Mouse (Mus musculus) lung, postnatal 0 days (tissue): ENCODE data around the gene Gpr25. TPM values are rescaled to one million over a fixed set of nuclear protein-coding genes. Genes with fewer than 3 reads are reported as not detected.

Source experiments
- ATAC-seq: fragments of 200-750 bp; cut with Nextera tagmentation; 2 replicates; pipeline ENCODE4 v1.8.0; 2017; ENCODE audit warnings: moderate library complexity
- DNase-seq: peaks from one replicate; pipeline ENCODE4 v3.0.0-alpha.2; 2016; ENCODE audit warnings: low spot score
- H3K27ac ChIP-seq: fragments of 300-500 bp; sonication (generic); 2 replicates; pipeline ENCODE4 v1.5.1; 2014; ENCODE audit warnings: antibody characterized with exemption, mild to moderate bottlenecking, low read length, mixed read lengths
- H3K27me3 ChIP-seq: fragments of 300-500 bp; sonication (generic); replicated peaks from 2 replicates; pipeline ENCODE4 v1.6.1; 2014; ENCODE audit warnings: low read length, mixed read lengths; ENCODE audit not compliant: insufficient read depth
- H3K36me3 ChIP-seq: fragments of 300-500 bp; sonication (generic); 2 replicates; pipeline ENCODE4 v1.6.1; 2014; ENCODE audit warnings: low read length, mixed read lengths; ENCODE audit not compliant: insufficient read depth
- H3K4me1 ChIP-seq: fragments of 300-500 bp; sonication (generic); 2 replicates; pipeline ENCODE4 v1.6.1; 2014; ENCODE audit warnings: antibody characterized with exemption, low read depth, low read length, mixed read lengths; ENCODE audit not compliant: insufficient read depth
- H3K4me2 ChIP-seq: fragments of 300-500 bp; sonication (generic); replicated peaks from 2 replicates; pipeline ENCODE4 v1.6.1; 2014; ENCODE audit warnings: low read depth, mild to moderate bottlenecking, low read length, moderate library complexity, mixed read lengths
- H3K4me3 ChIP-seq: fragments of 300-500 bp; sonication (generic); 2 replicates; pipeline ENCODE4 v1.5.1; 2014; ENCODE audit warnings: low read depth, low read length
- H3K9ac ChIP-seq: fragments of 300-500 bp; sonication (generic); replicated peaks from 2 replicates; pipeline ENCODE4 v1.6.1; 2014; ENCODE audit warnings: low read depth, mild to moderate bottlenecking
- H3K9me3 ChIP-seq: fragments of 300-500 bp; sonication (generic); 2 replicates; pipeline ENCODE4 v1.6.1; 2016; ENCODE audit warnings: low read length, mixed read lengths
- CTCF ChIP-seq: IDR thresholded peaks from 2 replicates; pipeline ENCODE4 v1.5.1; 2016; ENCODE audit warnings: antibody characterized with exemption, mild to moderate bottlenecking
- EP300 ChIP-seq: IDR thresholded peaks from 2 replicates; pipeline ENCODE4 v1.6.1; 2016; ENCODE audit warnings: antibody characterized with exemption, mild to moderate bottlenecking, control low read depth
- WGBS: fragments of 180-500 bp; shearing (Covaris S2); extraction: QIAGEN DNeasy Blood & Tissue Kit; methylation state at CpG from one replicate; pipeline ENCODE4 v1.1.7; 2014; 5-methylcytosine and 5-hydroxymethylcytosine counted together
- polyA plus RNA-seq: library from polyadenylated mRNA; unstranded; fragments of >200 nt; fragmentation: Nextera tagmentation; extraction: Ambion mirVana; gene quantifications from 2 replicates; pipeline ENCODE4 v1.2.1, GENCODE M21; 2015

The Gpr25 gene
- polyA plus RNA-seq, 1 experiment from 2014 or later = not detected

GRCm38 (mm10) chr1:136238495-136238894 is 22.2 kb downstream of the Gpr25 start:
- Histone ChIP-seq H3K9ac (no peak overlapping the region), H3K4me3 (no peak overlapping the region), H3K27ac (no peak overlapping the region), H3K4me2 (no peak overlapping the region), H3K27me3 (no peaks in the 10 kb centered on the region), H3K36me3 (no peaks in the 10 kb centered on the region), H3K9me3 (no peaks in the 10 kb centered on the region), H3K4me1 (peaks cover 1% of the 10 kb centered on the region; the same call in 1 of the 2 replicates)
- TF ChIP-seq EP300 (no peak), CTCF (no peak)
- DNase-seq (no peak), ATAC-seq (no peak)
- WGBS = 88% methylated on average over 4 of the region's 4 CpGs

DNA sequence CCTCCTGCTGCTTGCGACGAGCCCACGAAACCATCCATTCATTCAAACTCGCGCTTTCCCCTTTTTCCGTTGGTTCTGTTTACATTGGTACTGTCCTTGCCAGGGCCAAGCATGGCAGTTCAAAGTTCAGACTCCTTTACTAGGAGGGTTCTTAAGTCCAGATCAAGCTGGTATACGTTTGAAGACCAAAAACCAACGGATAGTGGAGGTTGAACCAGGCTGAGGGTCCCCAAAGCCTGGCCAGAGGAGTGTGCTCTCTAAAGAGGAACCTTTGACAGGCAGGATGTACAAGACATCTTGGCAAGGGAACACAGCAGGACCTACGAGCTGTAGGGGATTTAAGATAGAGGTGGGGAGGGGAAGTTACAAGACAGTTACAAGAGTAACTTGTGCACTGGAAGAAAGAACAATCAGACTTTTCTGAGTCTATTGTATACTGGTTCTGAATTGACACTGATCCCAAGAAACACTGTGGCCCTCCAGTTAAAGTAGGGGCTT is 26.0 kb downstream of the Gpr25 start:
- H3K9ac ChIP-seq = 0 out of 2 replicates have a peak overlapping the region, but pooled peaks have one; percentile 2
- no peak for TF ChIP-seq EP300
- TF ChIP-seq CTCF = 0 out of 2 replicates have a peak, but pooled peaks have one; percentile 69
- H3K27ac ChIP-seq = no peak overlapping the region
- WGBS = 4% methylated on average over 9 of the region's 9 CpGs
- H3K9me3 ChIP-seq = no peaks in the 10 kb centered on the region
- 0 out of 2 replicates have a peak, but pooled peaks cover 7% of the 10 kb centered on the region for H3K27me3 ChIP-seq
- H3K36me3 ChIP-seq = no peaks in the 10 kb centered on the region
- H3K4me2 ChIP-seq = peak overlapping the region; percentile 82
- H3K4me1 ChIP-seq = peaks cover 3% of the 10 kb centered on the region; the same call in 1 of the 2 replicates
- no peak for DNase-seq
- peak overlapping the region; percentile 49 for H3K4me3 ChIP-seq
- ATAC-seq = no peak

DNA sequence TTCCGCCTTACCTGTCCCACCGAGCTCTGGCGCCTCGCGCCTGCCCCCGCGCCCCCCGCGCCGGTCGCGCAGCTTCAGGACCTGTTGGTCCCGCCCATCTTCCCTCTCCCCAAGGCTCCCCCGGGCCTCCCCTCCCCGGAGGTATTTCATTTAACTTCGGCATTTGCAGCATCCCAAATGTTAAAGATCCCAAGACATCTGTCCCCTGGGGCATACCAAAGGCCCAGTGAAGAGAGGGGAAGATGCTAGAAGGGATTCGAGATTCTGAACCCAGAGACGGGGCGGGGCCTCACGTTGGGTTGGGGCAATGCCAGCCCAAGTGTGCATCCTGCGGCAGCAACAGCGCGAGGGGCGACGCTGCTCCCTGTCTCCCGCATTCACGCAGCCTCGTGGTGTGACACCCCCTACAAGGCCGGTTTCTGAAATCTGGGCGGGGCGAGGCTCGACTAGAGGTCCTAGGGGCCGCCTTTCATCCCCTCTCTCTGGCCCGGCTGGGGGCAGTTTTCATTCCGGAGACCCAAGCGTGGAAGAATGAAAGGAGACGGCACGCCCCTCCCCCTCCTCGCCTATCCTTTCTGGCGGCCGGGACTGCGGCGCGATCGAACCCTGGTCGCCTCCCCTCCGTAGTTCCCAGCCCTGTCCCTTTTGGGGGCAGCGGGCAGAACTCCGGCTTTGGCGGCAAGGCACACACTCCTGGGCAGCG is 26.6 kb downstream of the Gpr25 start, which contains the start of gene Inava:
Gene Inava, minus strand, starts transcription at position 373 of the 703 bp plus-strand sequence.
- H3K9me3 ChIP-seq = no peaks in the 10 kb centered on the region
- peak within 1 kb of the TSS; percentile 49 for H3K4me3 ChIP-seq
- 1% methylated on average over 47 of the region's 51 CpGs for WGBS
- DNase-seq = peak; percentile 58
- no peaks in the 10 kb centered on the region for H3K36me3 ChIP-seq
- peak within 1 kb of the TSS; percentile 82 for H3K4me2 ChIP-seq
- H3K27me3 ChIP-seq = 0 out of 2 replicates have a peak, but pooled peaks cover 7% of the 10 kb centered on the region
- H3K27ac ChIP-seq = peak within 1 kb of the TSS; percentile 43; the same call in 1 of the 2 replicates
- TF ChIP-seq EP300 (no peak), CTCF (no peak; the same call in none of the 2 replicates)
- H3K9ac ChIP-seq = 0 out of 2 replicates have a peak within 1 kb of the TSS, but pooled peaks have one; percentile 19
- H3K4me1 ChIP-seq = peaks cover 3% of the 10 kb centered on the region; the same call in 1 of the 2 replicates
- peak; percentile 16 for ATAC-seq

GRCm38 (mm10) chr1:136232986-136233790 is 27.5 kb downstream of the Gpr25 start:
- Histone ChIP-seq H3K27me3 (0 out of 2 replicates have a peak, but pooled peaks cover 7% of the 10 kb centered on the region), H3K9ac (0 out of 2 replicates have a peak overlapping the region, but pooled peaks have one; percentile 19), H3K36me3 (no peaks in the 10 kb centered on the region), H3K4me1 (peaks cover 7% of the 10 kb centered on the region; the same call in 1 of the 2 replicates), H3K9me3 (no peaks in the 10 kb centered on the region), H3K4me3 (peak overlapping the region; percentile 49), H3K4me2 (peak overlapping the region; percentile 82), H3K27ac (peak overlapping the region; percentile 43; the same call in 1 of the 2 replicates)
- no peak for TF ChIP-seq EP300
- 6% methylated on average over 23 of the region's 23 CpGs for WGBS
- DNase-seq (no peak), ATAC-seq (no peak)

DNA sequence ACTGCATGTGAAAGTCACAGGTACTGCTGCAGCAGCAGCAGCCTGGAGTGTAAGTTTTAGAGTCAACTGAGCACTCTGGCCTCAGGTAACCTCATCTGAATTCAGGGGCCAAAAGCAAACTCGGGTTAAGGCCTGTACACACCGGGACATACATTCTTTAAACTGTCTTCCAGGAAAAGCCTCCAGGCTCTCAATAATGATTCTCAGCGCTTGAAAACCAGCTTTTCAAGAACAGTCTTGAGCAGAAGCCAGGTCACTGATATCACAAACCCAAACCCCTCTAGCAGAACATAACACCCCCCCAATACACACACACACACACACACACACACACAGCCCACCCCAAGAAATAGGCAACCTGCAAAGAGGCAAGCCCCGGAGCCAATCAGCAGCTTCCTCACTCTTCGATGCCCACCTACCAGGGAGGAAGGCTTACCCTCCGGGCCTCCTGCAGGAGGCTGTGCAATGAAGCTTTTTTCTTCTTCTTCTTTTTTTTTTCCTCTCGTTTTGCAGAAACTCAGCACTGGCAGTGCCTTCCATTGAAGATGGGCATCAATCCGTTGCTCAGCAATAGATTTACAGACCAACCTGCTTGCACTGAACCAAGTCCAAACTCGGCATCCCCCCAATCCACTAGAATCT is 28.3 kb downstream of the Gpr25 start:
- Histone ChIP-seq H3K4me2 (peak overlapping the region; percentile 82), H3K9me3 (no peaks in the 10 kb centered on the region), H3K27ac (peak overlapping the region; percentile 47), H3K4me1 (peaks cover 12% of the 10 kb centered on the region; the same call in 1 of the 2 replicates), H3K36me3 (no peaks in the 10 kb centered on the region), H3K9ac (no peak overlapping the region), H3K4me3 (no peak overlapping the region), H3K27me3 (0 out of 2 replicates have a peak, but pooled peaks cover 7% of the 10 kb centered on the region)
- TF ChIP-seq EP300 (no peak), CTCF (no peak)
- DNase-seq (peak; percentile 24), ATAC-seq (no peak)
- WGBS = 6% methylated on average over 9 of the region's 9 CpGs
